Mouse (Mus musculus) embryonic fibroblast, embryonic 13.5 days (primary cell): Measurements from ENCODE around the gene Mgat4b. TPM values are rescaled to one million over a fixed set of nuclear protein-coding genes. Genes with fewer than 3 reads are reported as not detected.

Source experiments
- H3K27ac ChIP-seq: 2 replicates; pipeline ENCODE4 v1.5.1; 2012; ENCODE audit warnings: low read length, control low read depth, inconsistent platforms; ENCODE audit not compliant: insufficient read depth
- H3K4me1 ChIP-seq: 2 replicates; pipeline ENCODE4 v1.6.1; 2011; ENCODE audit warnings: low read length; ENCODE audit not compliant: control insufficient read depth, insufficient read depth
- H3K4me3 ChIP-seq: 2 replicates; pipeline ENCODE4 v1.5.1; 2011; ENCODE audit warnings: mild to moderate bottlenecking, control low read depth, low read length; ENCODE audit not compliant: insufficient read depth
- CTCF ChIP-seq: IDR thresholded peaks from 2 replicates; pipeline ENCODE4 v1.5.1; 2011; ENCODE audit warnings: mild to moderate bottlenecking, control low read depth, low read length, moderate library complexity, borderline replicate concordance; ENCODE audit not compliant: insufficient read depth
- POLR2A ChIP-seq: IDR thresholded peaks from 2 replicates; pipeline ENCODE4 v1.6.1; 2011; ENCODE audit warnings: low read depth, mild to moderate bottlenecking, control low read depth, low read length, moderate library complexity
- polyA plus RNA-seq: library from polyadenylated mRNA; stranded (reverse); fragments of >200 nt; gene quantifications from 2 replicates; pipeline ENCODE4 v1.2.4, GENCODE M21; 2011; ENCODE audit warnings: low read depth; ENCODE audit not compliant: missing spikeins, insufficient read length

Gene Mgat4b
- polyA plus RNA-seq, 1 experiment: 35.1 TPM

- TF ChIP-seq POLR2A (no peak), CTCF (no peak)
- H3K4me3 ChIP-seq: no peak overlapping the region
- H3K27ac ChIP-seq: no peak overlapping the region
- H3K4me1 ChIP-seq: 0 out of 2 replicates have a peak, but pooled peaks cover 6% of the 10 kb centered on the region
These were observed 12.0 kb downstream of the Mgat4b start for GRCm38 (mm10) chr11:50222559-50223276.

- TF ChIP-seq CTCF (no peak), POLR2A (0 out of 2 replicates have a peak, but pooled peaks have one; percentile 50)
- Histone ChIP-seq H3K27ac (peak overlapping the region; percentile 56; the same call in 1 of the 2 replicates), H3K4me3 (peak overlapping the region; percentile 92), H3K4me1 (peaks cover 5% of the 10 kb centered on the region; the same call in 1 of the 2 replicates)
These were observed 13.3 kb downstream of the Mgat4b start for GRCm38 (mm10) chr11:50223783-50224662.

GRCm38 (mm10) chr11:50224671-50225530 lies 14.2 kb downstream of the Mgat4b start:
- peak; percentile 72 for TF ChIP-seq POLR2A
- TF ChIP-seq CTCF: 0 out of 2 replicates have a peak, but pooled peaks have one; percentile 18
- peak overlapping the region; percentile 56 for H3K27ac ChIP-seq
- H3K4me3 ChIP-seq: peak overlapping the region; percentile 92
- peaks cover 4% of the 10 kb centered on the region; the same call in 1 of the 2 replicates for H3K4me1 ChIP-seq

- Histone ChIP-seq H3K4me1 (peaks cover 6% of the 10 kb centered on the region; the same call in 1 of the 2 replicates), H3K4me3 (peak overlapping the region; percentile 92), H3K27ac (no peak overlapping the region)
- no peak for TF ChIP-seq POLR2A
- no peak for TF ChIP-seq CTCF
These were observed 15.1 kb downstream of the Mgat4b start for GRCm38 (mm10) chr11:50225611-50226378.

GRCm38 (mm10) chr11:50226406-50226805 lies 15.7 kb downstream of the Mgat4b start:
- H3K4me3 ChIP-seq: peak overlapping the region; percentile 92
- TF ChIP-seq CTCF (no peak), POLR2A (no peak)
- H3K4me1 ChIP-seq: peaks cover 9% of the 10 kb centered on the region; the same call in 1 of the 2 replicates
- no peak overlapping the region for H3K27ac ChIP-seq

GRCm38 (mm10) chr11:50227226-50227625 lies 16.5 kb downstream of the Mgat4b start:
- Histone ChIP-seq H3K27ac (no peak overlapping the region), H3K4me3 (no peak overlapping the region), H3K4me1 (peaks cover 9% of the 10 kb centered on the region; the same call in 1 of the 2 replicates)

GRCm38 (mm10) chr11:50227736-50228135 lies 17.0 kb downstream of the Mgat4b start:
- Histone ChIP-seq H3K4me1 (peaks cover 9% of the 10 kb centered on the region; the same call in 1 of the 2 replicates), H3K27ac (no peak overlapping the region), H3K4me3 (no peak overlapping the region)
- TF ChIP-seq POLR2A: no peak
- no peak for TF ChIP-seq CTCF

More at GRCm38 (mm10) chr11:50227226-50227625, 16.5 kb downstream of the Mgat4b start:
- no peak for TF ChIP-seq CTCF
- no peak for TF ChIP-seq POLR2A

GRCm38 (mm10) chr11:50228772-50229171 lies 18.1 kb downstream of the Mgat4b start:
- TF ChIP-seq CTCF (no peak), POLR2A (no peak)
- Histone ChIP-seq H3K4me3 (no peak overlapping the region), H3K4me1 (peaks cover 9% of the 10 kb centered on the region; the same call in 1 of the 2 replicates), H3K27ac (no peak overlapping the region)

GRCm38 (mm10) chr11:50229252-50229910 lies 18.7 kb downstream of the Mgat4b start:
- no peak overlapping the region for H3K27ac ChIP-seq
- no peak overlapping the region for H3K4me3 ChIP-seq
- peaks cover 9% of the 10 kb centered on the region; the same call in 1 of the 2 replicates for H3K4me1 ChIP-seq
- TF ChIP-seq CTCF (no peak), POLR2A (no peak)
